In genomic region chr13:81171115-81171514, GRCm38 (mm10) we compare ENCODE assay signal across 23 mouse cellular contexts.
DNase-seq lines count a peak whose midpoint lies in the region; ATAC-seq lines count a peak whose summit lies in the region.
"Had no signal": no experiment of that assay in that cellular context is flagged by ENCODE, and none has a peak within 500 bp of the region (broad histone marks: within the 10 kb centered on the region; RNA-seq: fewer than 3 reads in every experiment).

No protein-coding gene starts in this region.

- no peaks in the 10 kb centered on the region for H3K4me1 ChIP-seq in lung, embryonic 16.5 days (replicated peaks; ENCODE audit: control insufficient read depth, insufficient read depth, low read length)
- 0 out of 2 replicates have a peak, but pooled peaks cover 2% of the 10 kb centered on the region for H3K4me1 ChIP-seq in stomach, embryonic 16.5 days (ENCODE audit: control insufficient read depth, insufficient read depth, low read length)
- H3K4me1 ChIP-seq: embryonic facial prominence, embryonic 12.5 days; forebrain, embryonic 12.5 days; heart, embryonic 15.5 days; hindbrain, embryonic 13.5 days had no signal

- H3K27me3 ChIP-seq in lung, embryonic 16.5 days (ENCODE audit: control insufficient read depth, insufficient read depth, low read depth, low read length): no peaks in the 10 kb centered on the region
- no peaks in the 10 kb centered on the region for H3K27me3 ChIP-seq in stomach, embryonic 16.5 days (ENCODE audit: control insufficient read depth, insufficient read depth, low read length)
- H3K27me3 ChIP-seq: embryonic facial prominence, embryonic 12.5 days; forebrain, embryonic 12.5 days; heart, embryonic 15.5 days; hindbrain, embryonic 13.5 days; Patski had no signal

- peak; percentile 26; the same call in 1 of the 2 replicates for ATAC-seq in lung, embryonic 16.5 days (ENCODE audit: low read depth)
- ATAC-seq in stomach, embryonic 16.5 days (ENCODE audit: insufficient read depth, low FRiP score): no peak
- ATAC-seq in frontal cortex, adult (ENCODE audit: low TSS enrichment): no peak
- ATAC-seq: activated CD4-positive, CD25-positive, alpha-beta regulatory T cell, adult 4 months; forebrain, embryonic 16.5 days; hindbrain, postnatal 0 days; Patski had no signal

- no peak overlapping the region for H3K27ac ChIP-seq in lung, embryonic 16.5 days (ENCODE audit: low read length)
- peak overlapping the region; percentile 53; the same call in 1 of the 2 replicates for H3K27ac ChIP-seq in stomach, embryonic 16.5 days (ENCODE audit: low read length)
- H3K27ac ChIP-seq: embryonic facial prominence, embryonic 12.5 days; forebrain, embryonic 12.5 days; heart, embryonic 15.5 days; hindbrain, embryonic 13.5 days; hindbrain, postnatal 0 days had no signal

- 70% methylated on average over 3 of the region's 3 CpGs for WGBS in lung, embryonic 16.5 days
- WGBS in stomach, embryonic 16.5 days: 73% methylated on average over 3 of the region's 3 CpGs

- peak; percentile 23 for DNase-seq in adrenal gland, postnatal 14 days
- no peak for DNase-seq in adrenal gland, adult 2 months
- DNase-seq in lung, postnatal 14 days: no peak
- peak; percentile 65 for DNase-seq in gonadal fat pad, adult 2 months (ENCODE audit: low read depth)
- no peak for DNase-seq in layer of hippocampus, adult 11-12 months (ENCODE audit: low spot score)
- DNase-seq: cerebellum, adult 11 months; cerebellum, adult 8-10 months; cerebellum, postnatal 25 days; gastrocnemius, postnatal 25 days; heart, adult 18-20 months; heart, postnatal 14 days had no signal

- H3K9ac ChIP-seq in lung, embryonic 16.5 days (ENCODE audit: low read length): no peak overlapping the region
- no peak overlapping the region for H3K9ac ChIP-seq in stomach, embryonic 16.5 days (ENCODE audit: low read length)
- H3K9ac ChIP-seq: embryonic facial prominence, embryonic 12.5 days; forebrain, embryonic 12.5 days; heart, embryonic 15.5 days; hindbrain, embryonic 13.5 days had no signal

- no peak overlapping the region for H3K4me2 ChIP-seq in lung, embryonic 16.5 days (ENCODE audit: low read depth, low read length)
- no peak overlapping the region for H3K4me2 ChIP-seq in stomach, embryonic 16.5 days (ENCODE audit: low read depth, low read length)
- H3K4me2 ChIP-seq: embryonic facial prominence, embryonic 12.5 days; forebrain, embryonic 12.5 days; heart, embryonic 11.5 days; heart, embryonic 15.5 days; hindbrain, embryonic 13.5 days had no signal

- no peaks in the 10 kb centered on the region for H3K36me3 ChIP-seq in lung, embryonic 16.5 days (ENCODE audit: control insufficient read depth, insufficient read depth, low read length)
- no peaks in the 10 kb centered on the region for H3K36me3 ChIP-seq in stomach, embryonic 16.5 days (ENCODE audit: control insufficient read depth, insufficient read depth, low read length)
- H3K36me3 ChIP-seq: embryonic facial prominence, embryonic 12.5 days; heart, embryonic 15.5 days; hindbrain, embryonic 13.5 days had no signal

- no peak overlapping the region for H3K4me3 ChIP-seq in lung, embryonic 16.5 days (ENCODE audit: low read length)
- no peak overlapping the region for H3K4me3 ChIP-seq in stomach, embryonic 16.5 days (replicated peaks; ENCODE audit: low read length)
- H3K4me3 ChIP-seq: embryonic facial prominence, embryonic 12.5 days; forebrain, embryonic 12.5 days; heart, embryonic 15.5 days; hindbrain, embryonic 13.5 days had no signal

- no peaks in the 10 kb centered on the region for H3K9me3 ChIP-seq in lung, embryonic 16.5 days (ENCODE audit: control insufficient read depth, low read length)
- H3K9me3 ChIP-seq in stomach, embryonic 16.5 days (replicated peaks; ENCODE audit: control insufficient read depth, low read length): no peaks in the 10 kb centered on the region
- H3K9me3 ChIP-seq: embryonic facial prominence, embryonic 12.5 days; forebrain, embryonic 12.5 days; heart, embryonic 15.5 days; hindbrain, embryonic 13.5 days had no signal

Comparison
In these comparisons a context has a peak if more than half of its experiments do, and no peak if none do; other contexts are left out.
1. DNase-seq: peak in adrenal gland, postnatal 14 days (single experiment) and gonadal fat pad, adult 2 months (single experiment); none in adrenal gland, adult 2 months (single experiment), lung, postnatal 14 days (single experiment) and layer of hippocampus, adult 11-12 months (single experiment).